Mouse (Mus musculus): ENCODE data around the gene Lpar5.

The Lpar5 gene

GRCm38 (mm10) chr6:125129710-125130402, 62.1 kb downstream of the Lpar5 start:
- no peak for DNase-seq

DNA sequence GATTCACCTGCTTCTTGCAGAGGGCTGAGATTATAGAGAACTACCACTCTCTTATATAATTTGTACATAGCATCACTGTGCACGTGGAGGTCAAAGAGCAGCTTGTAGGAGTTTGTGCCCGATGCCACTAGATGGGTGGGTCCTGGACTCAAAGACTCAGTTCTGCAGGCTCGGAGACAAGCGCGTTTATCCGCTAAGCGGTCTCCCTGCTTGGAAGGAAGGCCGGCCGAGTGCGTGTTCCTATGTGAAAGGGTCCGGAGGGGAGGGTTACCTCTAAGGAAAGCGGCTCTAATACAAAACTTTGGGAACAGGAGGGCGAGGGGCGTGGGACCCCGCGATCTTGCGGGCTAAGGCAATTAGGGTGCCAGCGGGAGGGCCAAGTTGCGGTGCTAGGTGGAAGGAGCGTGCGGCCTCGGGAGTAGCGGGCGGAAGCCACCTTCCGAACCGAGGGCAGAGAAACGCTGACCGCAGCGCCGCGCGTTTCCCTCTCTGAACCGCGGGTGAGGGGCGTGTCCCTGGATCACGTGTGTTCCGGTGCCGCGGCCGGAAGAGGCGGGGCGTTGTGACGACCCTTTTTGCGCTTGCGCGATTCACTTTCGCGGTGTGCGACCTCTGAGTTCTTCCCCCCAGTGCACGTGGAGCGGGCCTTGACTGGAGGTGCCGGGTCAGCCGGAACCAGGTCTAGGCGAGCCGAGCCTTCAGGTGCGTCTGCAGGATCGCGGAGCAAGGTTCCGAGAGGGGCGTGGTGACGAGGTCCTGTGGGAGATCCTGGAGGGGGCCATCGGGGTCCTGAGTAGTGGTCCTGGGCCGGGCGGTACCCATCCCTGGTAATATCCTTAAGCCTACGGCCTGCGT, 63.8 kb downstream of the Lpar5 start, which contains the start of gene Nop2:
Nop2 (plus strand) TSS at position 608 of the 855 bp plus-strand sequence.
- DNase-seq = peak; percentile 88

Data from lung, postnatal 14 days (tissue).